In the genomic region with DNA sequence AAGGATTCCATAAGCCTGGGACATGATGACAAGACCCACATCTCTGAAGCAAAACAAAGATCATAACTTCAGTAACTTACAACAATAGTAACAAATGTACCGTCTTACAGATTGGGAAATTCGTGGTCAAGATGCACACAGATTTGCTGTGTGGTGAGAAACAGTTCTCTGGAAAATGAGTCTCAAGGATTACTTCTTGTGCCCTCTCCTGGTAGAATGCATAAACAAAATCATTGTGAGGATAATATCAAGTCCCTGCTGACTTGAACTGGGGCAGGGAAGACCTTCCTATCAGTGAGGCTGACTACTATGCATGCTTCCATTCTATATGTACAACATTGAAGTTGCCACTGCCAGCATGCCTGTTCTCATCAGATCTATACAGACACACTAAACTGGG, we compare ENCODE assay signal across 31 mouse cellular contexts. TPM values are rescaled to one million over a fixed set of nuclear protein-coding genes. Genes with fewer than 3 reads are reported as not detected.
DNase-seq lines count a peak whose midpoint lies in the region; ATAC-seq and TF ChIP-seq lines count a peak whose summit lies in the region.
"Had no signal": no experiment of that assay in that cellular context is flagged by ENCODE, and none has a peak within 500 bp of the region (broad histone marks: within the 10 kb centered on the region; RNA-seq: fewer than 3 reads in every experiment).

No protein-coding gene starts in this region.

- no peak for ATAC-seq in heart, embryonic 11.5 days (replicated peaks; ENCODE audit: insufficient number of reproducible peaks, low FRiP score, low TSS enrichment)
- ATAC-seq: forebrain, embryonic 15.5 days; intestine, embryonic 15.5 days had no signal

- no peak for TF ChIP-seq EP300 in heart, adult 2 months (IDR thresholded peaks at IDR 0.05; ENCODE audit: insufficient read depth, low read depth, low read length)

- peak; percentile 30 for TF ChIP-seq CTCF in heart, adult 2 months (IDR thresholded peaks at IDR 0.05)
- TF ChIP-seq CTCF in layer of hippocampus, adult 2 months (conservative IDR thresholded peaks at IDR 0.05): peak; percentile 55

- intact Hi-C loops in heart, adult 2 months (cut with DNase I): loop anchor here (5.0 kb wide), 1 partner anchor 244 kb away; no protein-coding TSS in a partner anchor

- no peak overlapping the region for H3K4me2 ChIP-seq in heart, embryonic 11.5 days
- H3K4me2 ChIP-seq: embryonic facial prominence, embryonic 15.5 days; forebrain, embryonic 15.5 days; heart, embryonic 15.5 days; hindbrain, embryonic 14.5 days; intestine, embryonic 15.5 days; midbrain, embryonic 11.5 days had no signal

- H3K27ac ChIP-seq in heart, adult 2 months: no peak overlapping the region
- no peak overlapping the region for H3K27ac ChIP-seq in heart, embryonic 11.5 days (ENCODE audit: low read depth, low read length)
- H3K27ac ChIP-seq in layer of hippocampus, adult 2 months: no peak overlapping the region
- H3K27ac ChIP-seq: forebrain, embryonic 15.5 days; heart, embryonic 15.5 days; hindbrain, embryonic 14.5 days; intestine, embryonic 15.5 days had no signal

- no peak for DNase-seq in heart, adult 2 months
- DNase-seq in layer of hippocampus, adult 2 months (ENCODE audit: low spot score in 2 of 2): no peak
- DNase-seq in layer of hippocampus, adult 18-20 months (ENCODE audit: low spot score in 2 of 2): no peak
- DNase-seq in 3T3-L1 (ENCODE audit: low read depth, low spot score) (peak; percentile 27), NIH3T3 (ENCODE audit: low read depth) (peak; percentile 4)
- DNase-seq in lung, adult 18-20 months: no peak
- DNase-seq: adrenal gland, postnatal 36 days; B cell, adult 2 months; cerebellum, adult 11 months; cerebellum, adult 9-11 months; gastrocnemius, postnatal 36 days; heart, postnatal 36 days; kidney, postnatal 14 days; lung, postnatal 10 days; right cerebral cortex, postnatal 25 days; spleen, adult 18-20 months had no signal

- H3K9ac ChIP-seq in heart, adult 2 months (ENCODE audit: low read depth, low read length): no peak overlapping the region
- no peak overlapping the region for H3K9ac ChIP-seq in heart, embryonic 11.5 days (ENCODE audit: low read depth, low read length)
- H3K9ac ChIP-seq: embryonic facial prominence, embryonic 15.5 days; forebrain, embryonic 15.5 days; heart, embryonic 15.5 days; hindbrain, embryonic 14.5 days; intestine, embryonic 15.5 days had no signal

- no peaks in the 10 kb centered on the region for H3K4me1 ChIP-seq in heart, adult 2 months (ENCODE audit: control insufficient read depth, insufficient read depth, low read length)
- no peaks in the 10 kb centered on the region for H3K4me1 ChIP-seq in heart, embryonic 11.5 days (ENCODE audit: control insufficient read depth, insufficient read depth, low read length)
- H3K4me1 ChIP-seq: embryonic facial prominence, embryonic 15.5 days; forebrain, embryonic 15.5 days; heart, embryonic 15.5 days; intestine, embryonic 15.5 days had no signal

- no peaks in the 10 kb centered on the region for H3K27me3 ChIP-seq in heart, adult 2 months (ENCODE audit: control insufficient read depth, insufficient read depth, low read length)
- no peaks in the 10 kb centered on the region for H3K27me3 ChIP-seq in heart, embryonic 11.5 days (ENCODE audit: control insufficient read depth, insufficient read depth, low read length)
- H3K27me3 ChIP-seq: embryonic facial prominence, embryonic 15.5 days; forebrain, embryonic 15.5 days; heart, embryonic 15.5 days; intestine, embryonic 15.5 days had no signal

- H3K36me3 ChIP-seq in heart, adult 2 months (ENCODE audit: control insufficient read depth, insufficient read depth, low read length): no peaks in the 10 kb centered on the region
- no peaks in the 10 kb centered on the region for H3K36me3 ChIP-seq in heart, embryonic 11.5 days (ENCODE audit: control insufficient read depth, insufficient read depth, low read length)
- H3K36me3 ChIP-seq: embryonic facial prominence, embryonic 15.5 days; forebrain, embryonic 15.5 days; heart, embryonic 15.5 days; intestine, embryonic 15.5 days had no signal

- WGBS in heart, adult 2 months: 68% methylated on average over 2 of the region's 2 CpGs
- 75% methylated on average over 2 of the region's 2 CpGs for WGBS in heart, embryonic 11.5 days (ENCODE audit: insufficient replicate concordance)

- no peak overlapping the region for H3K4me3 ChIP-seq in heart, adult 2 months
- H3K4me3 ChIP-seq in heart, embryonic 11.5 days (ENCODE audit: low read depth, low read length): no peak overlapping the region
- H3K4me3 ChIP-seq in layer of hippocampus, adult 2 months: no peak overlapping the region
- H3K4me3 ChIP-seq: embryonic facial prominence, embryonic 15.5 days; forebrain, embryonic 15.5 days; heart, embryonic 15.5 days; intestine, embryonic 15.5 days had no signal

- H3K79me2 ChIP-seq in heart, adult 2 months (replicated peaks; ENCODE audit: control insufficient read depth, insufficient read depth, low read length): no peaks in the 10 kb centered on the region

- no peak for TF ChIP-seq POLR2A in heart, adult 2 months (IDR thresholded peaks at IDR 0.05; ENCODE audit: insufficient read depth, low read depth, low read length)

- H3K9me3 ChIP-seq in heart, embryonic 11.5 days (replicated peaks; ENCODE audit: control insufficient read depth, low read length): no peaks in the 10 kb centered on the region
- H3K9me3 ChIP-seq: embryonic facial prominence, embryonic 15.5 days; forebrain, embryonic 15.5 days; heart, embryonic 15.5 days; intestine, embryonic 15.5 days had no signal

RNA-seq across cellular contexts. Expression of gene Ces2e, which starts 24.3 kb away (rescaled TPM):
- 1 to 10 TPM in 1 of 2 experiments, under 1 TPM in 1; 0.76 to 1.9 TPM for total RNA-seq in heart, adult 2 months (2021)
- 2.6 and 4.2 TPM in 2 replicates for polyA plus RNA-seq in heart, adult 2 months (2012; rRNA removed)
- not detected in 2 replicates for polyA plus RNA-seq in heart, embryonic 11.5 days (2014; fragmentation: Nextera tagmentation; extraction: Ambion mirVana)
- not detected for total RNA-seq in layer of hippocampus, adult 2 months (2021)
- not detected for total RNA-seq in layer of hippocampus, adult 18-20 months (2021)
- total RNA-seq: common myeloid progenitor, adult 5-6 weeks; gastrocnemius, postnatal 36 days; left cerebral cortex, postnatal 36 days; monocyte, adult 5-6 weeks; neutrophil, adult 5-6 weeks had no signal
- polyA plus RNA-seq: forebrain, embryonic 15.5 days; hindbrain, embryonic 14.5 days; midbrain, embryonic 11.5 days had no signal

RNA-seq across cellular contexts. Expression of gene Ces2f, which starts 45.4 kb away (rescaled TPM):
- total RNA-seq in heart, adult 2 months (2021): not detected
- polyA plus RNA-seq in heart, adult 2 months (2012; rRNA removed): 0.04 TPM in 1 of 2 replicates, not detected in the other
- not detected in 2 replicates for polyA plus RNA-seq in heart, embryonic 11.5 days (2014; fragmentation: Nextera tagmentation; extraction: Ambion mirVana)
- total RNA-seq in layer of hippocampus, adult 2 months (2021): not detected
- total RNA-seq in layer of hippocampus, adult 18-20 months (2021): not detected
- total RNA-seq: adrenal gland, adult 18-20 months; adrenal gland, postnatal 36 days; common myeloid progenitor, adult 5-6 weeks; heart, adult 8-10 months; heart, postnatal 36 days; left cerebral cortex, postnatal 36 days; monocyte, adult 5-6 weeks had no signal
- polyA plus RNA-seq: forebrain, embryonic 15.5 days; heart, embryonic 15.5 days; hindbrain, embryonic 14.5 days; intestine, embryonic 15.5 days; liver, embryonic 16.5 days; midbrain, embryonic 11.5 days; testis, adult 2 months had no signal

RNA-seq across cellular contexts. Expression of gene Ces2c, which starts 54.9 kb away (rescaled TPM):
- not detected for total RNA-seq in heart, adult 2 months (2021)
- polyA plus RNA-seq in heart, adult 2 months (2012; rRNA removed): not detected in 2 replicates
- not detected in 2 replicates for polyA plus RNA-seq in heart, embryonic 11.5 days (2014; fragmentation: Nextera tagmentation; extraction: Ambion mirVana)
- total RNA-seq in layer of hippocampus, adult 2 months (2021): not detected
- not detected for total RNA-seq in layer of hippocampus, adult 18-20 months (2021)
- total RNA-seq: adrenal gland, adult 18-20 months; adrenal gland, postnatal 36 days; common myeloid progenitor, adult 5-6 weeks; heart, adult 8-10 months; heart, postnatal 36 days; left cerebral cortex, postnatal 36 days; monocyte, adult 5-6 weeks; neutrophil, adult 5-6 weeks had no signal
- polyA plus RNA-seq: embryonic facial prominence, embryonic 15.5 days; forebrain, embryonic 15.5 days; heart, embryonic 15.5 days; hindbrain, embryonic 14.5 days; midbrain, embryonic 11.5 days; testis, adult 2 months had no signal

RNA-seq across cellular contexts. Expression of gene Ces2g, which starts 59.8 kb away (rescaled TPM):
- 1 to 10 TPM; 2.6 to 3.3 TPM for total RNA-seq in heart, adult 2 months (2021)
- polyA plus RNA-seq in heart, adult 2 months (2012; rRNA removed): 3.4 and 4.5 TPM in 2 replicates
- polyA plus RNA-seq in heart, embryonic 11.5 days (2014; fragmentation: Nextera tagmentation; extraction: Ambion mirVana): 0.56 and 0.62 TPM in 2 replicates
- total RNA-seq in layer of hippocampus, adult 2 months (2021): under 1 TPM; 0.12 to 0.13 TPM
- total RNA-seq in layer of hippocampus, adult 18-20 months (2021): under 1 TPM in 1 of 2 experiments, not detected in 1; 0.27 TPM
- total RNA-seq: monocyte, adult 5-6 weeks; neutrophil, adult 5-6 weeks had no signal
- polyA plus RNA-seq: forebrain, embryonic 15.5 days; hindbrain, embryonic 14.5 days had no signal

Comparison
In these comparisons a context has a peak if more than half of its experiments do, and no peak if none do; other contexts are left out.
1. DNase-seq: peak in 3T3-L1 (single experiment) and NIH3T3 (single experiment); none in heart, adult 2 months (0 of 2), layer of hippocampus, adult 2 months (0 of 2), layer of hippocampus, adult 18-20 months (0 of 2) and lung, adult 18-20 months (0 of 2).